Mouse (Mus musculus) midbrain, embryonic 11.5 days (tissue): Measurements from ENCODE around the gene Myl7. TPM values are rescaled to one million over a fixed set of nuclear protein-coding genes. Genes with fewer than 3 reads are reported as not detected.

Experiments used
- ATAC-seq: fragments of 200-750 bp; cut with Nextera tagmentation; 2 replicates; pipeline ENCODE4 v1.8.0; 2017; ENCODE audit warnings: moderate TSS enrichment, moderate library complexity; ENCODE audit not compliant: low FRiP score
- DNase-seq: peaks from one replicate; pipeline ENCODE4 v3.0.0; 2015; ENCODE audit warnings: low spot score; ENCODE audit errors: missing footprints
- H3K27ac ChIP-seq: fragments of 300-500 bp; sonication (generic); 2 replicates; pipeline ENCODE4 v1.5.1; 2014; ENCODE audit warnings: low read depth, low read length
- H3K27me3 ChIP-seq: fragments of 300-500 bp; sonication (generic); 2 replicates; pipeline ENCODE4 v1.6.1; 2014; ENCODE audit warnings: mild to moderate bottlenecking, low read length, moderate library complexity, mixed read lengths; ENCODE audit not compliant: control insufficient read depth, insufficient read depth
- H3K36me3 ChIP-seq: fragments of 300-500 bp; sonication (generic); 2 replicates; pipeline ENCODE4 v1.6.1; 2014; ENCODE audit warnings: mild to moderate bottlenecking, low read length, moderate library complexity, mixed read lengths; ENCODE audit not compliant: control insufficient read depth, insufficient read depth
- H3K4me1 ChIP-seq: fragments of 300-500 bp; sonication (generic); 2 replicates; pipeline ENCODE4 v1.6.1; 2014; ENCODE audit warnings: low read length; ENCODE audit not compliant: control insufficient read depth, insufficient read depth
- H3K4me2 ChIP-seq: fragments of 300-500 bp; sonication (generic); 2 replicates; pipeline ENCODE4 v1.6.1; 2014; ENCODE audit warnings: mild to moderate bottlenecking, moderate library complexity
- H3K4me3 ChIP-seq: fragments of 300-500 bp; sonication (generic); 2 replicates; pipeline ENCODE4 v1.5.1; 2014; ENCODE audit warnings: low read depth, low read length
- H3K9ac ChIP-seq: fragments of 300-500 bp; sonication (generic); 2 replicates; pipeline ENCODE4 v1.6.1; 2014; ENCODE audit warnings: low read length
- H3K9me3 ChIP-seq: fragments of 300-500 bp; sonication (generic); 2 replicates; pipeline ENCODE4 v1.6.1; 2016; ENCODE audit warnings: low read length; ENCODE audit not compliant: control insufficient read depth
- WGBS: fragments of 180-500 bp; shearing (Covaris S2); extraction: QIAGEN DNeasy Blood & Tissue Kit; methylation state at CpG from one replicate; pipeline ENCODE4 v1.1.7; 2014; 5-methylcytosine and 5-hydroxymethylcytosine counted together
- polyA plus RNA-seq: library from polyadenylated mRNA; unstranded; fragments of >200 nt; fragmentation: Nextera tagmentation; extraction: Ambion mirVana; gene quantifications from 2 replicates; pipeline ENCODE4 v1.2.1, GENCODE M21; 2014

Gene Myl7
- polyA plus RNA-seq, 1 experiment from 2014 or later: 0.92 TPM

GRCm38 (mm10) chr11:5920323-5920960 is 21.9 kb upstream of the Myl7 start:
- Histone ChIP-seq H3K4me1 (no peaks in the 10 kb centered on the region), H3K36me3 (no peaks in the 10 kb centered on the region), H3K9ac (no peak overlapping the region), H3K9me3 (no peaks in the 10 kb centered on the region), H3K27me3 (no peaks in the 10 kb centered on the region), H3K27ac (no peak overlapping the region), H3K4me3 (no peak overlapping the region), H3K4me2 (no peak overlapping the region)
- ATAC-seq (no peak), DNase-seq (peak; percentile 62)
- WGBS: 41% methylated on average over 17 of the region's 17 CpGs

DNA sequence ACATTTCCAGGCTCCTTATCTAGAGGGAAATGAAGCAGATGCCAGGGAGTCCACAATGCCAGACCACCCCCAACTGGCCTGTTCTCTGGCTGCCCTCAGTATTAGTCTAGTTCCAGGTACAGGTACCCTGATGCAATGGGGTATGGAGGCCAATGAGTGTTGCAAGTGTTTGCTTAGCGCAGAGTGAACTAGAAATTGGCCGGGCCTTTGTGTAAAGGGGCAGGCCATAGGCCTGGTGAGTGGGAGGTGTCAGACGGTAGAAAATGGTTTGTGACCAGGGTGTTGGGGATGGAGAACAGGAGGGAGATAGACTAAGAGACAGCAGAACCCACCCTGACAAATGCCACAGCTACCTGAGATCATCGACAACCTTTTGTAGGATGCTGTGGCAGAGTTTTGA is 21.0 kb upstream of the Myl7 start:
- H3K9ac ChIP-seq: no peak overlapping the region
- H3K4me2 ChIP-seq: no peak overlapping the region
- no peaks in the 10 kb centered on the region for H3K9me3 ChIP-seq
- no peaks in the 10 kb centered on the region for H3K36me3 ChIP-seq
- 94% methylated on average over 4 of the region's 4 CpGs for WGBS
- no peaks in the 10 kb centered on the region for H3K27me3 ChIP-seq
- no peaks in the 10 kb centered on the region for H3K4me1 ChIP-seq
- no peak for ATAC-seq
- H3K27ac ChIP-seq: no peak overlapping the region
- DNase-seq: peak; percentile 4
- H3K4me3 ChIP-seq: no peak overlapping the region

DNA sequence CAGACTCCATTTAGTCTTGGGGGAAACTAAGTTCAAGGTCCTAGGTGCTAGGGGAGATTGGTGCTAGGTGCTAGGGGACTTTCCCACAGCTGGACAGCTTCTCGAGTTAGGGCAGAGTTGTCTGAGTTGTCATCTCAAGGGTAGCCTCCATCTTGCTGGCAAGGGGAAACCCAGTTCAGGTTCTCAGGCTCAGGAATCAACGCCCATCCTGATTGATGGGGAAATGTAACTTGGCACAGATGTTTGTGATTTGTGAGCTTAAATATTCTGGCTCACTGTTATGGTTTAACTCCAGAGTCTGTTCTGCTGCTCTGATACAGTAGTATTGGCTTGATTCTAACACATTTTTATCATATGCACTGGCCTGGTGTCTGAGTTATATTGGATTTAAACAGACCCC is 19.5 kb upstream of the Myl7 start:
- H3K27me3 ChIP-seq: no peaks in the 10 kb centered on the region
- H3K9ac ChIP-seq: no peak overlapping the region
- no peak overlapping the region for H3K4me3 ChIP-seq
- no peak for DNase-seq
- H3K9me3 ChIP-seq: no peaks in the 10 kb centered on the region
- ATAC-seq: no peak
- H3K4me2 ChIP-seq: no peak overlapping the region
- H3K27ac ChIP-seq: no peak overlapping the region
- no peaks in the 10 kb centered on the region for H3K4me1 ChIP-seq
- WGBS: 85% methylated on average over 2 of the region's 2 CpGs
- H3K36me3 ChIP-seq: no peaks in the 10 kb centered on the region

- no peak overlapping the region for H3K27ac ChIP-seq
These were observed 17.6 kb upstream of the Myl7 start for GRCm38 (mm10) chr11:5916178-5916548.

DNA sequence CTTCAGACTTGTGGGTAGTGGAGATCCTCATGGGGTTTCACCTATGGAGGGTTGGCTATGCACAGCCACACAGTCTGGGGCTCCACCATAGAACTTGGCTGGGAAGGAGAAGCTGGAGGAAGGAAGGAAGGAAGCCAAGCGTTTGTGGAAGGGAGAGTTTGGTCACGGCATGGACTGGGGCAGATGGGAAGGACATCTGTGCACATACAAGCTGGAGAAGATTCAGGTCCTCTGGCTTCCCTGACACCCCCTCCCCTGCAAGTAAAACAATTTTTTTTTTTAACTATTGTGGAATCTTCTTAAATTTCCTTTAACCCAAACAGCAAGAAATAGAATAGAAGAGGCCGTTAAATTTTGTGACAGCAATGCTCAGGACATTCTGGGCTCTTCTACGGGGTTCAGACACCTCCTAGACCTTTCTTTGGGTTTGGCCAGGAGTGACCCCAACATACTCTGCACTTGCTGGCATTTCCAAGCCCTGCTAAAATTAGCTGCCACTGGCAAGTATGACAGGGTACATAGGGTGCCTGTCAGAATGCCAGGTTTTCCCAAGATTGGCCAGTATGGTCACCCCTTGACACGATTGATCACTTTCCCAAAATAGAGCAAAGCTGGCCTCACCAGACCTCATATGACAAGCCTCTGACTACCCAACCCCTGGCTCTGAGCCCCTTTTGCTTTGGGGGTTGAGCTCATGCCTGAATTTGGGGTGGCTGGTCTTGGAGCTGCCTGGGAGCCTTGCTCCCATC is 17.0 kb upstream of the Myl7 start:
- H3K27ac ChIP-seq: no peak overlapping the region
- ATAC-seq: no peak

More at GRCm38 (mm10) chr11:5916178-5916548, 17.6 kb upstream of the Myl7 start:
- no peak for ATAC-seq
- no peak overlapping the region for H3K4me3 ChIP-seq
- no peaks in the 10 kb centered on the region for H3K9me3 ChIP-seq
- H3K9ac ChIP-seq: no peak overlapping the region
- DNase-seq: peak; percentile 44
- no peak overlapping the region for H3K4me2 ChIP-seq
- 74% methylated on average over 8 of the region's 8 CpGs for WGBS
- H3K4me1 ChIP-seq: no peaks in the 10 kb centered on the region
- no peaks in the 10 kb centered on the region for H3K27me3 ChIP-seq
- no peaks in the 10 kb centered on the region for H3K36me3 ChIP-seq

DNA sequence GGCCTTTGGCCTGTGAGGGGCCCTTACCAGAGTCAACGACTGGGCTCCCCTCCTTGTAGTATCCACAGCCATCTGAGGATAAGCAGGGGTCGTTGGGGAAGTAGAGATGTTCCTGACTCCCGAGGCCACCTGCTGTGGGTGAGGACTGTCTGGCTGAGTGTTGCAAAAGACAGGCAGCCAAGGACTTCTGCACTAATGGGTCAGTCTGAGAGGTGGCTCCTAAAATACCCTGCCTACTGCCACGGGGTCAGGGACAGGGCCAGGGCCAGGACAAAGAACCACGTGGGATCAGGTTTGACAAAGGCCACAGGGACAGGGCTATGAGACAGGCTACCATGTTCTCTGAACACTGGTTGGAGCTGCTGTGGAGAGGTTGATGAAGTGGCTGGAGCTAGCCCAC is 16.4 kb upstream of the Myl7 start:
- Histone ChIP-seq H3K9me3 (no peaks in the 10 kb centered on the region), H3K27me3 (no peaks in the 10 kb centered on the region), H3K4me2 (no peak overlapping the region), H3K36me3 (no peaks in the 10 kb centered on the region), H3K4me1 (no peaks in the 10 kb centered on the region), H3K4me3 (no peak overlapping the region), H3K9ac (no peak overlapping the region), H3K27ac (no peak overlapping the region)
- 52% methylated on average over 5 of the region's 5 CpGs for WGBS
- DNase-seq (peak; percentile 41), ATAC-seq (no peak)

More for the DNA sequence above, 17.0 kb upstream of the Myl7 start:
- Histone ChIP-seq H3K9me3 (no peaks in the 10 kb centered on the region), H3K36me3 (no peaks in the 10 kb centered on the region), H3K4me1 (no peaks in the 10 kb centered on the region), H3K4me3 (no peak overlapping the region), H3K4me2 (no peak overlapping the region), H3K9ac (no peak overlapping the region), H3K27me3 (no peaks in the 10 kb centered on the region)
- WGBS: 88% methylated on average over 5 of the region's 5 CpGs
- DNase-seq: peak; percentile 44

GRCm38 (mm10) chr11:5913936-5914335 is 15.4 kb upstream of the Myl7 start:
- Histone ChIP-seq H3K4me3 (no peak overlapping the region), H3K9ac (no peak overlapping the region), H3K9me3 (no peaks in the 10 kb centered on the region), H3K36me3 (no peaks in the 10 kb centered on the region), H3K4me2 (no peak overlapping the region), H3K4me1 (no peaks in the 10 kb centered on the region), H3K27me3 (no peaks in the 10 kb centered on the region), H3K27ac (no peak overlapping the region)
- DNase-seq: peak; percentile 39
- WGBS: 73% methylated on average over 4 of the region's 4 CpGs
- no peak for ATAC-seq

DNA sequence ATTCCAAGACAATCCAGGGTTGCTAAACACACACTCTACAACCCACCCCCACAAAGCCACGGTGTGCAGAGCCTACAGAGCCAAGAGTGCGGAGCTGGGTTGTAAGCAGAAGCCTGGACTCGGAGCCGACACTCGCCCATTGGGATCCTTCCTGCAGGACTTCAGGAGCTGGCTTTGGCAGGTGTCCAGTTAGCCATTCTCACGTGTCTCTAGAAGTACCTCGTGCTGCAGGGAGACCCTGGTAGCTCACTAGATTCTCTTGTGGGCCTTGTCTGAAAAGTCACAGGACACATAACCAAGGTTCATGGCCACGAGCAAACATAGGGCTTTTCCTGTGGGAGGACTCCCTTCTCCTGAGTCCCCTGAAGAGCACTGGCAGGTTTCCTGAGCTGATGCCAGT is 14.7 kb upstream of the Myl7 start:
- H3K4me3 ChIP-seq: no peak overlapping the region
- H3K9ac ChIP-seq: no peak overlapping the region
- WGBS: 77% methylated on average over 8 of the region's 8 CpGs
- ATAC-seq (no peak), DNase-seq (peak; percentile 74)
- H3K27me3 ChIP-seq: no peaks in the 10 kb centered on the region
- H3K4me2 ChIP-seq: no peak overlapping the region
- H3K27ac ChIP-seq: no peak overlapping the region
- no peaks in the 10 kb centered on the region for H3K36me3 ChIP-seq
- no peaks in the 10 kb centered on the region for H3K4me1 ChIP-seq
- H3K9me3 ChIP-seq: no peaks in the 10 kb centered on the region

- DNase-seq: peak; percentile 89
- no peaks in the 10 kb centered on the region for H3K9me3 ChIP-seq
- no peaks in the 10 kb centered on the region for H3K36me3 ChIP-seq
- WGBS: 31% methylated on average over 5 of the region's 5 CpGs
- no peak overlapping the region for H3K27ac ChIP-seq
- no peaks in the 10 kb centered on the region for H3K4me1 ChIP-seq
- no peaks in the 10 kb centered on the region for H3K27me3 ChIP-seq
- H3K4me3 ChIP-seq: no peak overlapping the region
- H3K4me2 ChIP-seq: no peak overlapping the region
- ATAC-seq: no peak
- H3K9ac ChIP-seq: no peak overlapping the region
These were observed 14.1 kb upstream of the Myl7 start for GRCm38 (mm10) chr11:5912635-5913034.
